Mouse (Mus musculus) thymus, postnatal 36 days (tissue): Measurements from ENCODE around the gene Ttll2.
"Not testable (repeated sequence)": the region's sequence is repeated elsewhere in the genome, so short reads cannot be mapped to it uniquely, and the experiment has no call there.

Experiments used
- DNase-seq, 2 experiments: peaks; one replicate each; pipeline ENCODE4 v3.0.0; 2022; ENCODE audit warnings: mixed read lengths in 2 of 2

Ttll2 gene

GRCm38 (mm10) chr17:7352596-7352995 is at the start of gene Ttll2:
Gene Ttll2, minus strand, starts transcription at chr17:7352696.
- DNase-seq: not testable (repeated sequence)

- DNase-seq: not testable (repeated sequence)
Measured at GRCm38 (mm10) chr17:7399770-7400169, 47.3 kb upstream of the Ttll2 start.

GRCm38 (mm10) chr17:7398198-7398847 is 45.8 kb upstream of the Ttll2 start:
- DNase-seq: not testable (repeated sequence)

GRCm38 (mm10) chr17:7397079-7397478 is 44.6 kb upstream of the Ttll2 start:
- not testable (repeated sequence) for DNase-seq

DNA sequence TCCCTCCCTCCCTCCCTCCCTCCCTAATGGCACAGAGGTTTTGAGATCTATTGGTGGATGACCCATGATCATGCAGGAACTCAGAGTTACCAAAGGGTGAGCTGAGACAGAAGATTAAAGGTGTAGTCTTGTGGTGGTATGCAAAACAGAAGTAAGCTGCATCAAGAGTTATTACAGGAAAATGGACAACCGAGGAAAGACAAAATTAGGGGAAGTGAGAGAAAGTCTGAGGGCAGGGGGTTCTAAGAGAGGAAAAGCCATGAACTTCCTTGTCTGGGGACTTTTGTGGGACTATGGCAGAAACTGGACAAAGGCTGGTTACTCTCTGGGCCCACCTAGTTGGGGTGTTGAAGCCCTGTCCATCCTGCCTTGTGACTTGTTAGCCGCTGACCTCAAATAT is 43.8 kb upstream of the Ttll2 start:
- DNase-seq: not testable (repeated sequence)

DNA sequence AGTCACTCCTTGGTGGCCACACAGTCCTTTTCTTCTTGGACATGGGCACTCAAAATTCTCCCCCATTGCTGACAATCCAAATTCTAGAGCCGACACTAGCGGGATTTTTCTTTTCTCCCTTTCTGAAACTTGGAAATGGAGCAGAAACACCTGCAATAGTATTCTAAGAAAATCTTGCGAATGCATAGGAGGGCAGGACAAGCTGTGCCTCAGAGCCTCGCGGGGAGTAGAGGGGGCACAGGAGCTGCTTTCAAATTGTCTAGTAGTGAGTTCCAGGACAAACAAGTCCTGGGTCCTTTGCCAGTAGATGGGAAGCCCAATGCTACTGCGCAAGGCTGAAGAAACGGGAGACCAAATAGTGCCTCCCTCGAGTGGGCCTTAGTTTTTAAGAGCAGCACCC is 43.2 kb upstream of the Ttll2 start:
- DNase-seq: not testable (repeated sequence)

- not testable (repeated sequence) for DNase-seq
Measured at GRCm38 (mm10) chr17:7395116-7395515, 42.6 kb upstream of the Ttll2 start.

DNA sequence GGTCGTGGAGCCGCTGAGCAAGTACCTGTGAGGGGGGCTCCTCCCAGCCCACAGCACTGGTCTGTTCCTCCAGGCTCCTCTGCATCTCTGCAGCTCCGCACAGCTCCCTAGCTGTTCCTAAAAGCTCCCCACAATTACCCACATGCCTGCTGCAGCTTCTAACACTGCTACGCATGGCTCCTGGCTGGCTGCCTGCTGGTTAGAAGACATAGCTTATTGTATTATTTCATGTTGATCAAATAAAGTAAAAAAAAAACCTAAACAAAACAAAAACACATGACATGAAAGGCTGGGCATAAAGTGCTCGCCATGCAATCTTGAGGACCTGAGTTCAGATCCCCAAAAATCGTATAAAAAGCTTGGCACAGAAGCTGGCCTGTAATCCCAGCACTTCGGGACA is 37.4 kb upstream of the Ttll2 start:
- not testable (repeated sequence) for DNase-seq

DNA sequence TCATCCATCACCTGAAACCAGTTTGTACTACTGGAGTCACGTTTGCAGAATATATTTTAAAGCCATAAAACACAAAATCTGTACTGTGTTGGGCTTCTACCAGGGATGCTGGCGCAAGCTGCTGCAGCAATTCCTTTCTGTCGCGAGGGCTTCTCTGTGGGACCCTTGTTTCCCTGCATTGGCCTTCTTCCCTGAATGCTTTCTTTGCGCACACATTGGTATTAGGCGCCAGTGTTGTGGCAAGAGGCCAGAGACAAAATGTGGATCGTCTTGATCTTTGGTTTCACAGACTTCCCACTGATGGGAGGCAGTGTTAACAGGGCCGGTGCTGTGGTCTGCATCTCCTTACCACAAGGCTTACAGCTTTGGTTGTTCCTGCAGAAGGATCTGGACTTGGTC is 36.5 kb upstream of the Ttll2 start:
- DNase-seq: not testable (repeated sequence)

- not testable (repeated sequence) for DNase-seq
Measured at GRCm38 (mm10) chr17:7388341-7388957, 36.0 kb upstream of the Ttll2 start.

GRCm38 (mm10) chr17:7386016-7386415 is 33.5 kb upstream of the Ttll2 start:
- DNase-seq: not testable (repeated sequence)

DNA sequence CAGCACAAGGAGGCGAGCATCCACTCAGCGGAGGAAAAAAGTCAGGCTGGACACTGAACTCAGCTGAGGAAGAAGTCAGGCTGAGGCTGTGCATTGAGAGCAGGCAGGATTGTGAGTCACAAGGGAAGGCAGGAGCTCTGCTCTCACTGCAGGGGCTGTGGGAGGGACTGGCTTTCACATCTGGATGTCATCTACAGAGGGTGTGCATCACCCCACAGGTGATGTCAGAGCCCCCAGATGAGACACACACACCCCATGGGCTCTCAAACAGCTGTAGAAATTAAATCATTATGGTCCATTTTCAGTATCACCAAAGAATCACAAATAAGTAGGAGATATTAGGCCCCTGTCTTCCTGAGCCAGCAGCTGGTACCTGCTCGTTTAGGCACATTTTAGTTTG is 32.9 kb upstream of the Ttll2 start, which contains the start of gene Unc93a2:
Gene Unc93a2 (minus strand): TSS at position 101 of the 400 bp plus-strand sequence.
- DNase-seq: not testable (repeated sequence)

GRCm38 (mm10) chr17:7383167-7384143 is 31.0 kb upstream of the Ttll2 start:
- DNase-seq: not testable (repeated sequence)

DNA sequence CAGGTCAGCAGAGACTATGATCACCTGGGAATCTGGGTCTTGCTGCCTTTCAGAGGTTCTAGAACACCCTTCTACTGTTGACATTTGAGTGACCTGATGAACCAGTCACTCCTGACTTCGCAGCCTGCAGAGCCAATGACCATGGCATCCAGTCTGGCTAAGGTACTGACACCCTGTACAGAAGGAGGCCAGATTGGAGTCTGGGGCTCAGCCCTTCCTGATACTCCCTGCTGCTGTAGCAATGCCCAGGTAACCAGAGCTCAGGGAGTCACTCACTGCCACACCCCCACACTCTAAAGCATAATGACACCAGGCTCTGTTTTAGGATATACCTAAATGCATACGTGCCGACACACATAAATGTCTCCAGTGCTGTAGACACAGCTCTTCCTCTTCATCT is 30.2 kb upstream of the Ttll2 start:
- DNase-seq: not testable (repeated sequence)

- DNase-seq: not testable (repeated sequence)
Measured at GRCm38 (mm10) chr17:7377907-7378306, 25.4 kb upstream of the Ttll2 start.

DNA sequence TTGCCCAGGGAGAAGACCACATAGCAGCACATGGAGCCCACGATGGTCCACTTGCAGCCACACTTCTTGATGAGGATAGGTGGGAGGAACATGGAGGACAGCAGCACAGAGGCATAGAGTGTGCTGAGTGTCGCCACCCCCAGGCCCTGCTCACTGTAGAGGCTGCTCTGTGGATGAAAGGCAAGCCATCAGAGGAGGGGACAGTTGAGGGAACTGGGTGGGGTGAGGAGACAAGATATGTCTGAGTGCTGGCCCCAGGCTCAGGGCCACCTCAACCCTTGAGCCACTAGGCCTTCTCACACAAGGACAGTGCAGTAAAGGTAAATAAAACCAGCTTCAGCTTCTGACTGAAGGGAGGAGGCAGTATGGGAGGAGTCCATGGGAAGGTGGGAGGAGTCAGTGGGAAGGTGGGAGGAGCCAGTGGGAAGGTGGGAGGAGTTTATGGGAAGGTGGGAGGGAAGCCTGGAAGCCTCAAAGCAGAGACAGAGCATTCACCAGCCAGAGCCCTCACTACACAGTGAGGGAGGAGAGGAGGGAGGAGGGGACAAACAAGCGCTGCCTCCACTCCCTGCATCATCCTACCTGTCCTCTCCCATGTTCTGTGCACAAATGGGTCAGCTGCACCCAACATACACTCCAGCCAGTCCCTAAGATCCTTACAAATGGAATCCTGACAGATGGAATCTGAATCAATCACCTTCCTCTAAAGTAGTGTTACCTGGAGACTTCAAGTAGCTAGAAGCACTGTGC is 24.6 kb upstream of the Ttll2 start:
- DNase-seq: not testable (repeated sequence)

DNA sequence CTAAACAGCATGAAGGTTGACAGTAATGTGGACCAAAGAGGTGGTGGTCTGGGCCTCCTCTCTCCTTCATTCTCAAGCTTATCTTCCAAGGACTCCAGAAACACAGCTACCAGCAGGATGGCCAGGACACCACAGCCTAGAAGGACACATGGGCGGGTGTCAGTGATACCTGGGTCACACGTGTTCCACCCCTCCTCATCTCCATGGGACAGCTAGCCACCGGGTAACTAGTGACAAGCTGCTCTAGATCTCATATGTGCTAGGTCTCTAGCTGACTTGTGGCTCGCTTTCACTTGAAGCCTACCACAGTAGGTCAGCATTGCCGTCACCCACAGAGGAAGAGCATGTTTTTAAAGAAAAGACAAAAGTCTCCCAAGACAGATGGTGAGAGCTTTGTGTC is 19.4 kb upstream of the Ttll2 start, which contains the start of gene Gm49630:
Gene Gm49630 (minus strand): TSS at position 101 of the 400 bp plus-strand sequence.
- DNase-seq: not testable (repeated sequence)

- DNase-seq: not testable (repeated sequence)
Measured at GRCm38 (mm10) chr17:7369401-7369800, 16.9 kb upstream of the Ttll2 start.

GRCm38 (mm10) chr17:7366676-7367374 is 14.3 kb upstream of the Ttll2 start:
- DNase-seq: not testable (repeated sequence)

GRCm38 (mm10) chr17:7366265-7366664 is 13.8 kb upstream of the Ttll2 start:
- not testable (repeated sequence) for DNase-seq

- DNase-seq: not testable (repeated sequence)
Measured at GRCm38 (mm10) chr17:7365615-7366014, 13.1 kb upstream of the Ttll2 start.
